Mouse (Mus musculus) v-Abl transformed pro-B cells (cell line): ENCODE results near the gene Adar.

ENCODE experiments used
- in situ Hi-C, 2 experiments: fragments of 400-800 bp; cut with MboI; formaldehyde crosslinking; loops; one replicate each; pipeline ENCODE4 v1.15.1; 2025; ENCODE audit not compliant: unreplicated experiment in 2 of 2

Gene Adar

GRCm38 (mm10) chr3:89730350-89731331 lies 15.8 kb downstream of the Adar start:
- in situ Hi-C loops: loop anchor here (5.0 kb wide), 2 partner anchors 37 to 42 kb away; partner anchors contain the start of gene Ube2q1 (in 1 of the 2)

- in situ Hi-C loops: loop anchor here (5.0 kb wide), 2 partner anchors 35 to 40 kb away; partner anchors contain the start of gene Ube2q1 (in 1 of the 2)
Observed at GRCm38 (mm10) chr3:89732091-89732490, 17.3 kb downstream of the Adar start.

- in situ Hi-C loops: no loop called here
Observed at GRCm38 (mm10) chr3:89738509-89738908, 23.7 kb downstream of the Adar start.

- in situ Hi-C loops: loop anchor here (25.0 kb wide), 2 partner anchors 240 to 415 kb away; partner anchors contain the start of genes Adam15 (in 2 of the 2), Efna4 (in 2 of the 2) and Kcnn3 (in 1 of the 2)
Observed at GRCm38 (mm10) chr3:89752307-89752706, 37.5 kb downstream of the Adar start.

GRCm38 (mm10) chr3:89755283-89755682 lies 40.5 kb downstream of the Adar start:
- in situ Hi-C loops: loop anchor here (25.0 kb wide), 2 partner anchors 243 to 418 kb away; partner anchors contain the start of genes Adam15 (in 2 of the 2), Efna4 (in 2 of the 2) and Kcnn3 (in 1 of the 2)

GRCm38 (mm10) chr3:89757851-89758250 lies 43.0 kb downstream of the Adar start:
- in situ Hi-C loops: loop anchor here (25.0 kb wide), 2 partner anchors 246 to 421 kb away; partner anchors contain the start of genes Adam15 (in 2 of the 2), Efna4 (in 2 of the 2) and Kcnn3 (in 1 of the 2)

GRCm38 (mm10) chr3:89759786-89760185 lies 45.0 kb downstream of the Adar start:
- in situ Hi-C loops: loop anchor here (10.0 to 25.0 kb wide), 3 partner anchors 245 to 422 kb away; partner anchors contain the start of genes Adam15 (in 2 of the 2), Efna4 (in 2 of the 2) and Kcnn3 (in 1 of the 2)

- in situ Hi-C loops: loop anchor here (10.0 to 25.0 kb wide), 3 partner anchors 249 to 427 kb away; partner anchors contain the start of genes Adam15 (in 2 of the 2), Efna4 (in 2 of the 2) and Kcnn3 (in 1 of the 2)
Observed at GRCm38 (mm10) chr3:89764119-89764724, 49.4 kb downstream of the Adar start, which contains the start of gene Chrnb2. TSS of gene Chrnb2 (minus strand) at chr3:89764632.

- in situ Hi-C loops: loop anchor here (5.0 to 25.0 kb wide), 4 partner anchors 37 to 432 kb away; partner anchors contain the start of genes Adam15 (in 2 of the 2), Efna4 (in 2 of the 2) and Kcnn3 (in 1 of the 2)
Observed at GRCm38 (mm10) chr3:89769584-89769983, 54.8 kb downstream of the Adar start.

GRCm38 (mm10) chr3:89770425-89771002 lies 55.7 kb downstream of the Adar start:
- in situ Hi-C loops: loop anchor here (5.0 to 25.0 kb wide), 4 partner anchors 38 to 526 kb away; partner anchors contain the start of genes Adam15 (in 2 of the 2), Efna4 (in 2 of the 2), Kcnn3 (in 1 of the 2) and Krtcap2 (in 1 of the 2)

- in situ Hi-C loops: loop anchor here (5.0 to 25.0 kb wide), 4 partner anchors 40 to 528 kb away; partner anchors contain the start of genes Adam15 (in 2 of the 2), Efna4 (in 2 of the 2), Kcnn3 (in 1 of the 2) and Krtcap2 (in 1 of the 2)
Observed at GRCm38 (mm10) chr3:89772588-89772967, 57.8 kb downstream of the Adar start.

GRCm38 (mm10) chr3:89772968-89773709 lies 58.3 kb downstream of the Adar start, which contains the start of gene Ube2q1:
TSS of gene Ube2q1 (plus strand) at chr3:89773616.
- in situ Hi-C loops: loop anchor here (5.0 to 25.0 kb wide), 4 partner anchors 41 to 528 kb away; partner anchors contain the start of genes Adam15 (in 2 of the 2), Efna4 (in 2 of the 2), Kcnn3 (in 1 of the 2) and Krtcap2 (in 1 of the 2)

GRCm38 (mm10) chr3:89773740-89774211 lies 59.0 kb downstream of the Adar start:
- in situ Hi-C loops: loop anchor here (5.0 to 25.0 kb wide), 4 partner anchors 41 to 529 kb away; partner anchors contain the start of genes Adam15 (in 2 of the 2), Efna4 (in 2 of the 2), Kcnn3 (in 1 of the 2) and Krtcap2 (in 1 of the 2)

- in situ Hi-C loops: loop anchor here (5.0 to 25.0 kb wide), 4 partner anchors 42 to 530 kb away; partner anchors contain the start of genes Adam15 (in 2 of the 2), Efna4 (in 2 of the 2), Kcnn3 (in 1 of the 2) and Krtcap2 (in 1 of the 2)
Observed at GRCm38 (mm10) chr3:89774236-89774960, 59.6 kb downstream of the Adar start.

GRCm38 (mm10) chr3:89776001-89776400 lies 61.2 kb downstream of the Adar start:
- in situ Hi-C loops: loop anchor here in 1 of 2 experiments (10.0 kb wide), 1 partner anchor 531 kb away; the partner anchor contains the start of genes Krtcap2 and Trim46

- in situ Hi-C loops: loop anchor here (10.0 kb wide), 2 partner anchors 185 to 295 kb away; partner anchors contain the start of genes Atp8b2 (in 1 of the 2) and Tpm3 (in 1 of the 2)
Observed at GRCm38 (mm10) chr3:89780102-89780501, 65.3 kb downstream of the Adar start.

GRCm38 (mm10) chr3:89781640-89782039 lies 66.8 kb downstream of the Adar start:
- in situ Hi-C loops: loop anchor here (10.0 kb wide), 2 partner anchors 183 to 293 kb away; partner anchors contain the start of genes Atp8b2 (in 1 of the 2) and Tpm3 (in 1 of the 2)
